Mouse (Mus musculus) urinary bladder, postnatal 36 days (tissue): ENCODE measurements around the gene Trarg1.
"Not testable (repeated sequence)": the region's sequence is repeated elsewhere in the genome, so short reads cannot be mapped to it uniquely, and the experiment has no call there.

ENCODE experiments used
- DNase-seq, 2 experiments: peaks; one replicate each; pipeline ENCODE4 v3.0.0; 2022; ENCODE audit warnings: low spot score in 2 of 2, mixed read lengths in 1 of 2

Gene Trarg1

DNA sequence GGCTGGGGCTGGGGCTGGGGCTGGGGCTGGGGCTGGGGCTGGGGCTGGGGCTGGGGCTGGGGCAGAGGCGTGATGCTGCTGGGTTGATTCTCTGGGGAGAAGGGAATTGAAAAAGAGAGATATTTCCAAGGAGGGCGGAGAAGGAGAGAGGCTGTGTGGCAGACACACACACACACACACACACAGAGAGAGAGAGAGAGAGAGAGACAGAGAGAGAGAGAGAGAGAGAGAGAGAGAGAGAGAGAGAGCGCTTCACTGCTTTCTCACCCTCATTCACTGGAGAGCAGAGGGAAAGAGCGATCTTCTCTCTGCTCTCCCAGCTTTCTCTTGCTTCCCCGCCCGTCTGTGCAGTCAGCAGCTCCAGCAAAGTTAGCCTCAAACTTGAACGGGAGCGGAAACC lies at the start of gene Trarg1:
Trarg1 (plus strand) TSS at position 301 of the 400 bp plus-strand sequence.
- not testable (repeated sequence) for DNase-seq

DNA sequence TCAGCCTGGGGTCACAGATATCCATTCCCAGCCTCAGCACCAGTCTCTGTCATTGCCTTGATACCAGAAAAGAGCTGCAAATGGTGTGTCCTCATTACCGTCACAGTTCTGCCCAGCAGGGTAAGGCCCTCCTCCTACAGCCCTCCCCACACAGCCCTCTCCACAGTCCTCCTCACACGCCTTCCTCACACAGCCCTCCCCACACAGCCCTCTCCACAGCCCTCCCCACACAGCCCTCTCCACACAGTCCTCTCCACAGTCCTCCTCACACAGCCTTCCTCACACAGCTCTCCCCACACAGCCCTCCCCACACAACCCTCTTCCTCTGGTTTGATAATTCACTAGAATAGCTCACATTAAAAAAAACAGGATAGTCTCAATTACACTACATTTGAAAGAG lies 49.6 kb upstream of the Trarg1 start:
- no peak for DNase-seq

DNA sequence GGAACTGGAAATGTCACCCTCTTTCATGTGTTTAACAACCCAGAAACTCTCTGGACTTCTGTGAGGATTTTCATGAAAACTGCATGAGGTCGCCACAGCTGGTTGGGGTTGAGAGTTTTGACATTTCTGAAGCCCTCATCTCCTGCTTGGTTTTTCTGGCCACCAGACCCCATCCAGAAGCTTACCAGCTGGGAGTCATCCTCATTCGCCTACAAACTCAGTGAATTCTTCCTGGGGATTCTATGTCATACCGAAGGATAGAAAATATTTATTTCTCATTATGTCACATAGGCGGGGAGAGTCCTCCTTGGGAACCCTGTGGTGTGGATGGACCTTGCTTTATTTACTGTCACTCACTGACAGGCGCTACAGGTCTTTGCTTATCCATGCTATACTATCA lies 49.1 kb upstream of the Trarg1 start:
- DNase-seq: no peak

DNA sequence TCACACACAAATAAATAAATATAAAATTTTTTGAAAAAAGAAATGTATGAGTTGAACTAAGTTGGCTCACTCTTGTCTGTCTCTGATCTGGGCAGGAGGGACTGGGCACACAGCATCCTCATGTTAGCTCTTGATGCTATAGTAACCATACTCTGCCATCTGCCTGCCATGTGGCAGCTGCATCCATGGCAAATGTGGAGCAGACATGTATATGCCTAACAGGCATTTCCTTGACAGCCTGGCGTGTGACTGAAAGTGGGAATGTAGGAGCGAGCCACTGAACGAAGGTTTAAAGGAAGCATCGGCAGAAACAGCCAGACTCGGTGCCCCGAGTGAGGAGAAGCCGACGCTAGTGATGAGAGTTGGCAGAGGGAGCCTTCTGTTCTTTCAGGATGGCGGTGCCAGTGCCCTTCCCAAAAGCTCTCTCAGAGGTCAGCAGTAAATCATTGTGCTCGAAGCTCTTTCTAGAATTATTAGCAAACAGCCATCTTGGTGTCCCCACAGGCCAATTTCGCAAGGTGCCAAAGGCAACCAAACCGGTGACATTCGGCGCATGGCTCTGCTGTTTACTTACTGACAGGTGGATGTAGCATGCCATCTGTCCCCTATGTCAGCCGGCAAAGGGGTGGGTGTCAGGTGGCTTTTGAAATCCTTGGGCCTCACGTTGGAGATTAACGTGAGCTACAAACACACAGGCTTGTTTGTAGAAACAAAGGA lies 40.2 kb upstream of the Trarg1 start:
- no peak for DNase-seq

DNA sequence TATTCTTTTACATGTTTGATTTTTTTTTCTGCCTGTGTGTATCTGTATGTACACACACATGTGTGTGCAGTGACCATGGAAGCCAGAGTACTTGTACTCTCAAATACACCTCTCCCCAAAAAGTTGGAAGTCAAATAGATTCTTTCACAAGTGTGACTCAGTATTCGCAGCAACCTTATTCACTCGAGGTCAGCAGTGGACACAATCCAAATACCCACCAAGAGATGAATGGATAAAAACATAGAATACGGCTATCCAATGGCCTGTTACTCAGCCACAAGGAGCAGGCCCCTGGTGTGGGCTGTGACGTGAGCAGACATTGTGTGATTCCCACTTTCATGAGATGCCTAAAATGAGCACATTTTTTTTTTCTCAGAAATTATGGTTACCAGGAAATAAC lies 39.4 kb upstream of the Trarg1 start:
- no peak for DNase-seq

DNA sequence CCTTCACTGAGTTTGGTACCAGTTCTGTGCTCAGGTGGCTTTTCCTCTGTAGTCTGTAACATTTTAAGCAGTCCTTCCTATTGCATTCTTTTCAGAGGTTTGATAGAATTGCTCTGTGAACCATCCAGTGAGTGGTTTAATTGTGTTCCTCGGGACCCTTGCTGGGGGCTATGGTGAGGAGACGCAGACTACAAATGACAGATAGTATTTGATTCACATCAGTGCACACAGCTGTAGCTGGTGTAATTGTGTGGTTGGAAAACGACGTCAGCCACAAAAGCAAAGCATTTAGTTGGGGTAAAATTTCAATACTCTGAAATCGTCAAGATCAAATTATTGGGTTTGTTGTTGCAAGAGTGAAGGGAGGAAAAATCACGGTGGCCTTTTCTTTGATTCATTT lies 35.4 kb upstream of the Trarg1 start:
- no peak for DNase-seq

DNA sequence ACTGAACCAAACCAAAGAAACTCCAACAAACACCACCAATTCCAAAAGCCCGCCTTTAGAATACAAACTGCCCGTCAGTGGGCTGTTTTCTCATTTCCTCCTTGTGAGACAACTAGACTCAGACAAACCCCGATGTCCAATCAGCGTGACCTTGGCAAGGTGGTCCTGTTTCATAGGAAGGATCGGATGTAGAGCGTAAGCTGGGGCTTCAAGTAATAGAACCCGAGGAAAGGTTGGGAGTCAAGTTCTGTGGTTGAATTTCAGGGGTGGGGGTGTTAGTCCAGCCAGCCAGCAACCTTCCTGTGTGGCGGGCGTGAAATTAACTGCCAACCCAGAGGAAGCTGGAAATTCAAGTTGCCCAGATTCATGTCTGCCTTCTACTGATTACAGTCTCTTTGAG lies 34.6 kb upstream of the Trarg1 start:
- DNase-seq: no peak

DNA sequence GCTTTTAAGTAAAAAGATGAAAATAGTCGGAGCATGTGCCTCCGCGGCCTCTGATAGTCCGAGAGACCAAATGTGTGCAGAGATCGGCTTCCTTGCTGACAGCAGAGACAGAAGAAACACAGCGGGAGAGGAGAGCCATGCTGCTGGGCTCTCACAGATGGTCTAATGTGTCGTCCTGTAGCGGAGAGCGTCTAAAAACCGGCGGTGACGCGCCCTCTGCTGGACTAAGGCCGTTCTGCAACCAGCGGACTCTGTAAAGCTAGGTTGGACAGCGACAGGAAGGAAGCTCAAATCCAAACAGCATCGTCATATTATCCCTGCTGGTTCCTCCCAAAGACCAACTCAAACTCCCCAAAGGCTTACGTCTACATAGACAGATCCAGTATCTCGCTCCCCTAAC lies 33.7 kb upstream of the Trarg1 start:
- peak; percentile 82 to 87 for DNase-seq

DNA sequence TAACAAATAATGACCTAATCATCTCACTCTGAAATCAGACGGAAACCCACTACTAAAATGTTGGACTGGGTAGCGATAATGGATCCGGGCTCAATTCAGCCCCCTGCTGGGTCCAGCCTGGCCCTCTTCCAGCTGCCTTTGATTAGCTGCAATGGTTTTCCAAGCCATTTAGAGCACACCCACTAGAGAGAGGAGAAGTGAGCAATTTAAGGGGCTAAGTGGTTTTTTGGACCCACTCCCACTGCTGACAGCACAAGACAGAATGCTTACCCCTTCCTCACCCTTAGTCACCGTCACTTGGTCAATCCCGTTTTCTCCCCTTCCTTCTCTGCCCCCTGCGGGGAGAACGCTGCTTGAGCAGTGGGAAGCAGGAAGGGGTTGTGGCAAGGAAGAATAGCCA lies 32.5 kb upstream of the Trarg1 start:
- DNase-seq: no peak

DNA sequence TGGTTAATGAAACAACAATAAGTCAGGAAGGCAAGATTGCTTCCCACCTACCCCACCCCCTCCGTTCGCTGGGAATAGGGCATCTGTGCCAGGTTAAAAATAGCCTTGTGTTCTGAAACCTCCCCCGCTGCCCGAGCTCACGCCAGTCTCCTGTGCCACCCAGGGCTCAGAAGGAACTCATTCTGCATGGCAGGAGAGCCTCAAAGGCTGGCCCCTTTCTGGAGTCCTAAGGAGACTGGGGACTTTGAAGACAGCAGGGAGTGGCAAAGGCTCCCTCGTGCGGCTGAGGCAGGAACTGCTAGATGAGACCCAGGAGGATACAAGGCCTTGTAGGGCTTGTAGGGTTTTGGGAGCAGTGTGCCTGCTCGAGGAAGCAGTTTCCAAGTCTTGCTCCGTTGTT lies 32.1 kb upstream of the Trarg1 start:
- peak; percentile 66 to 69 for DNase-seq

DNA sequence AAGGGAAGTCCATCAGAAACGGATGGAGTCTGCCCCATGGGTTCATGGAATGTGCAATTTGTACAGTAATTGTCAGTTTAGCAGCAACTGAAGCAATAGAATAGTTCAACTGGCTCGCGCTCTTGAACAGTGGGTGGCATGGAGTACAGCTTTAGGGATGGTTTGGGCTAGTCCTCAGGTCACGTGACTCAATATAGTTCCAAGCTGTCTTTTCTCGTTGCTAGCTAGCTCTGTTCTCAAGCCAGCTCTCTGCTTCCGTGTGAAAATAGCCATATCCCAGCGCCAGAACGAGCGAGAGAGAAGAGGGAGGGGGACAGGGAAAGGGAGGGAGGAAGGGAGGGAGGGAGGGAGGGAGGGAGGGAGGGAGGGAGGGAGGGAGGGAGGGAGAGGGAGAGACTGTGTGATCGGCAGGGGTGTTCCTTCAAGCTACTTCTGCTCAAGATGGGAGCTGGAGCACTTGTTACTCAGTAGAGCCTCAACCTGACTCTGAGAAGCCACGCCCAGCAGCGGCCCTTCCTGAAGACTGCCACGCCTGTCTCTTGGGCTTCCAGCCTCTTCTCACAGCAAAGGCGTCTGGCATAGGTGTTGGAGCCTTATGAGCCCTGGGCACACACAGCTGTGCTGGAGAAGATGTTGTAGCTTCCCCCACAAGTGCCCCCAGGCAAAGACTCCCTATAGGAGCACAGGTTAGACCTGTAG lies 28.6 kb upstream of the Trarg1 start:
- DNase-seq: no peak

DNA sequence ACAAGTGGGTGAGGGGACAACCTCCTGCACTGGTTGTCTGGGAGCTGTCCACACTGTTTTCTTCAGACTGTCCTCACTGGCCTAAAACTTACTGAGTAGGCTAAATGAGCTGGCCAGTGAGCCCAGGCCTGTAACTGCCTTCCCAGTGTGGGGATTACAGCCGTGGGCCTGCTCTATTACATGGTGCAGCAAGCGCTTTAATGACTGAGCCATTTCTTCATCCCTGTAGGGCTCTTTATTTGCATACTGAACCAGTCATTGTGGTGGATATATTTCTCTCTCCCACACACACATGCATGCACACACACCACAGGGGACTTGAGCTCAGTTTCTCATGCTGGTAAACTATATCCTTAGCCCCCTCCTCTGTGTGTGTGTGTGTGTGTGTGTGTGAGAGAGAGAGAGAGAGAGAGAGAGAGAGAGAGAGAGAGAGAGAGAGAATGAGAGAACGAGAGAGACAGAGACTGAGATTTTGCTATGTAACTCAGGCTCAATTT lies 26.7 kb upstream of the Trarg1 start:
- DNase-seq: no peak

DNA sequence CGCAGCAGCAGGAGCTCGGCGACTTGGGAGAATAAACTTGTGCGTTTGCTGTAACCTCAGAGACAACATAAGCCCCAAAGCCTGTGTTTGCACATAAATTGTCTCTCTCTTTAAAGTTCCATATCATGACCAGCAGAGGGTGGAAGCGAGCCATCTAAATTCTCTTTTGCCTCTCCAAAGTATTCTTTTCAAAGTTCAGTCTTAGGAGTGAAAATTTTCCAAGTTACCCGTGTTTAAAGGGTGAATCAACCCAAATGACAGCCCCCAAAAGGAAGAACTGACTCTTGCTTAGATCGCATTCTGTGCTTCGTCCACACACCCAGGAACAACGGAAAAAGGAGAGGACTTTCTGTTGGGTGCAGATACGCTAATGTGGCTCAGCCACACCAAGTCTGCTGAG lies 24.5 kb upstream of the Trarg1 start:
- DNase-seq: peak; percentile 35

DNA sequence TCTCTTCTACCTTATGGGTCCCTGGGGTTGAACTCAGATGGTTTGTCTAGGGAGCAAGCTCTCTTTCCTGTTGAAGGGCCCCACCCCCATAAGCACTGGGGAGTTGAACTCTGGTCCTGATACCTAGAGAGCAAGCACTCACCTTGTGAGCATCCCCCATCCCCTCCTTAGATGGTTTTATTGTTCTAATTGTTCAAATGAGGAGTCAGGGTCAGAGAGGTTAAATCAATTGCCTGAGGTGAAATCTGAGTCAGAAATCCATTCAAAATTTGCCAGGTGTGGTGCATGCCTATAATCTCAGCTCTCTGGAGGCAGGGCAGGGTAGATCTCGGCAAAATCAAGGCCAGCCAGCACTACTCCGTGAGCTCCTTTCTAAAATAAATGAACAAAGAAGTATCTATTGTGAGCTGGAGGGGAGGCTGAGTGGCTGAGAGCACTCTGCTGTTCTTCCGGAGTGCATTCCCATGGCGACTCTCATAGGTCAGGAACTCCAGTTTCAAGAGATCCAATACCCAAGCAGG lies 22.1 kb upstream of the Trarg1 start:
- DNase-seq: no peak

DNA sequence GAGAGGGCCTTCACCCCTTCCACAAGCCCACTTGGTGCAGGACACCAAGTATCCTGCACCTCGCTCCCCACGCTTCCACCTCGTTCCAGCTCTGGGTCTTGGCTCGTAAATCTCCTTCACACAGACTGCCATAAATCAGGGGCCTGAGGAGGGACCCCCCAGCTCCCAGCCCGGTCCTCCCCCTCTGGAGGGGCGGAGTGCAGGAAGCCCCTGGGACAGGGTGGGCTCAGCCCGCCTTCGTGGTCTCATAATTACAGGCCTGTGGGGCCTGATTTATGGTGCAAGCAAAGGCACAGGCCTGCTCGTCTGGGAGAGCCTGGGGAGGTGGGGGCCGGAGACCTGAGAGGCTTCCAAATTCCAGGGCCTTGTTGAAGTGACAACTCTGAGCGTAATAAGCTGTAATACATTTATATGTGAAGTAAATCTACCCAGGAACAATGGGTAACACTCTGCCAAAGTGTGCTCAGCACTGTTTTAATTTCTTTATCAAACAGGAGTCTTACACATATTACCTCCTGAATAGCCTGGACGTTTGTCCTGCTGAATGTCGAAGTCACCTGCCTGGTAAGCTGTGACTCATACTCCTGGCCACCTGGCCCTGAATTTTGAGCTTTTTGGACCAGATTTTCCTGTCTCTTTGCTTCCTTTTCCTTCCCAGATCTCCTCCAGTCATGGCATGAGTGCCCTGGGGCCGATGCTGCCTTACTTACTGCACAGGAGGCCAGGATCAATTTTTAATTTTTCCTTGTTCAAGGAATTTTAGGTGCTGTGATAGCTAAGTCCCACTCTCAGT lies 20.3 kb upstream of the Trarg1 start:
- no peak for DNase-seq

DNA sequence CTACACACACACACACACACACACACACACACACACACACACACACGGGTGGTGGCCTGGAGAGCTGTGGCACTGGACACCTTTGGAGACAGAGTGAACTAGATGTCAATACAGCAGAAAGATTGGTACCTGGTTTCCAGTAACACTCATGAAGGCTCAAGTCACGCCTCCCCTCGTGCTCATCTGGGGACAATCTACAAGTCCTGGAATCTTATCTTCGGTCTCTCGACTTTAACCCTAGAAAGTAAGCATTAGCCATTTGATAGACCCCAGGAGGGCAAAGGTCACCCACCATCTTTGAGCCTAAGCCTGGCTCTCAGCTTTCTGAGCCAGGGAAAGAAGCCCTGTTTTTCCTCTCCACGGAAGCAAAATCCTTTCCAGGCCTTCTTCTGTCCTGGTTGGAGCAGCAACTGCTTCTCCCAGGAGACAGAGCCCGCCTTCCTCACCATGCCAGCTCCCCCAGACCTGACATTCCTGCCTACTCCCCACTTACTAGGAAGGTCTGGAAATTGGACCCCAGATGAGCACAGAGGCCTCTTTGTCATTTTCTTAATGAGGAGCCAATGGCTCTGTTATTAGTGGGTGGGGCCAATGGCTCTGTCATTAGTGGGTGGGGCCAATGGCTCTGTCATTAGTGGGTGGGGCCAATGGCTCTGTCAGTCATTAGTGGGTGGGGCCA lies 17.7 kb upstream of the Trarg1 start:
- DNase-seq: no peak

DNA sequence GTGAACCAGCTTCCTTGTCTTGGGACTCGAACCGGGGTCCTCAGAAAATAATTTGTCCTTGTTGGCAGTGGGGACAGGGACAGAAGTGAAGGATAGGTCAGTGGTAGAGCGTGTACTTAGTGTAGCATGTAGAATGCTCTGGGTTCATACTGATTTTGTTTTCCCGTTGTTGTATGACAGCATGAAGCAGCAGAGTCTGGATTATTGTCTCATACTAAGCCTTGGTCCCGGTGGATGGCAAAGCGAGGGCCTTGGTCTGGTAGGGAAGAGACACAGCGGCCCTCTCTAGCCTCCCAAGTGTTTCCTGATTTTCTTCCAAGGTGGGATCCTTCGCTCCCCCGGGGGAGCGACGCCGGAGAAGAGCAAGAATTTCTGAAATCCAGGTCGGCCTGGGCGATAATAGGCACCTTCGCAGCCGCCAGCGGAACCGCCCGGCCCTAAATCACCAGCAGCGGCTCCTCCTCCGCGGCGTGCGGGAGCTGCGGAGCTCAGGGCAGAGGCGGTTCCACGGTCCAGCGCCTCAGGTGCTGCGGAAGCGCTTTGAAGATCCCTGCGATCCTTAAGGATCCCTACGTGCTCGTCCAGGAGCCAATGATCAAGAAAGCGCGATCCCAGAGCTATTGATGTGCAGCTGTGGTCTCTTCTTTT lies 13.5 kb upstream of the Trarg1 start:
- DNase-seq: no peak

DNA sequence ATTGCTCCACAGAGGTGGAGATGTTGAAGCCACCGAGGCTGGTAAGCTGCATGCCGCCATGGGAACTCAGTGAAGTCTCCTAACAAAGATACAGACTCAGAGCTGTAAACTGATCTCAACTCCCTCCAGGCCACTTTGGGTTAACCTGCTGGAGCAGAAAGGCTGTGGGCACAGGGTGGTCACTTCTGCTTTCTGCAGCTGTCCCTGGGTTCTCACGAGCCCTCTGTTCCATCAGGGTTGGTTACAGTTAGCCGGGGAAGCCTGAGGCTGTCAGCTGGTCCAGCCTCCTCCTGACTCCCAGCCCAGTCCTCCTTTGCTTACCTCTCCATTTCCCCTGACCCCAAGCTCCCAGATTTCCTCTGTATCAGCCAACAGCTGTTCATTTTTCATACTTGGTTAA lies 11.8 kb upstream of the Trarg1 start:
- no peak for DNase-seq

DNA sequence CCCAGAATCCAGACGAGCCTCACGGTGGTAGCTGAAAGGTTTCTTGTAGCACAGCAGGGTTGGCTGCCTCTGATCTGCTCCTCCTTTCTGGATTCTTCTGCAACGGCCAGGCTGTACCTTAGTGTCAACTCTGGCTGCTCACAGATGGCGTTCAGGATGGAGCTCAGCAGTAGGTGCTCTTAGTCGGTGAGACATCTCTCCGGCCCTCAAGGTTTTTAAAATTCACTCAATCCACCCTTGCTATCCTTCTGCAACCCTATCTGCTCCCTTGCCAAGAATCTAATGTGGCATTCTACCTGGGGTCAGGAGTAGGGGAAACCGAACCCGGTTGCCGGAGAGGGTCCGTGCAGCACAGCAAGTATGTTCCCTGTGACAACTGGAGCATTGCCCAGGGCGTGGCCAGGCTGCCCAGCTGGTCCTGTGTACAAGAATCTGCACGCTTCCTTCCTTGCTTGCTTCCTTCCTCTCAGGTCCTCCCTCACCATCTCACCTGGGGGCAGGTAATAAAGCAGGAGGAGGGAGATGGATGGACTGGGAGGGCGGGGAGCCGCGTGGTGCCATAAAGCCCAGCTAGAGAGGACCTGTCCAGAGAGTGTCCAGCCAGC lies 7.6 kb upstream of the Trarg1 start, which contains the start of gene Bhlha9:
Bhlha9 (plus strand) TSS at position 600 of the 605 bp plus-strand sequence.
- no peak for DNase-seq

DNA sequence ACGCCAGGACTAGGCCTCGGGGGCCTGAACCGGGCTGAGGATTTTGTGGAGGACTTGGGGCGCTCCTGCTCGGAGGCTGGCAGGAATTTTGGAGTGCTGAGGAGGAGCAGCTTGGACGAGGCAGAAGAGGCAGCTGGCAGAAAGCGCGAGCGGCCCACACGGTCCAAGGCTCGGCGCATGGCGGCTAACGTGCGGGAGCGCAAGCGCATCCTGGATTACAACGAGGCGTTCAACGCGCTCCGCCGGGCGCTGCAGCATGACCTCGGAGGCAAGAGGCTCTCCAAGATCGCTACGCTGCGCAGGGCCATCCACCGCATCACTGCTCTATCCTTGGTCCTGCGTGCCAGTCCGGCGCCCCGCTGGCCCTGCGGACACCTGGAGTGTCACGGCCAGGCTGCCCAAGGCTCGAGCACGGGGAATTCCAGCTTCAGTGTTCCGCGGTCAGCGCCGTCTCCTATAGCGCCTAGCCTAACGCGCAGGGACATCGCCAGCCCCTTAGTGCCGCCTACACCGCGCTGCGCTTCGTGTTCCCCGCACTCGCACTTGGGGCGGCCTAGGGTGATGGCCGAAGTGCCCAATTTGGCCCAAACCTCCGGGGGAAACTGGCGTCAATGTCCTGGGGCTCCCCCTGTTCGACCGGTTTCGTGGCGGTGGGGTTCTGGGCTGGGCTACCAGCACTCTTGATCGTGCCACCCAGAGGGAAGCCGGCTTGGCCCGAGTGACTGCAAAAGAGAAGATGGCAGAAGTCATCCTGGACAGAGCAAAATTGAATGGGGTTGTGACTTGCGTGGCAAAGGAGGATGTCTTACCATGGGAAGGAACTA lies 6.8 kb upstream of the Trarg1 start:
- no peak for DNase-seq
